Mouse (Mus musculus): ENCODE data around the gene Secisbp2l.

GRCm38 (mm10) chr2:125788785-125789184 is 6.1 kb upstream of the Secisbp2l start:
- TF ChIP-seq GATA1 (IDR thresholded peaks at IDR 0.05; ENCODE audit: borderline replicate concordance, low read length) (no peak), FLI1 (IDR thresholded peaks at IDR 0.05; ENCODE audit: low read length) (no peak)
